Mouse (Mus musculus): Measurements from ENCODE around the gene Ldb3. TPM values are rescaled to one million over a fixed set of nuclear protein-coding genes. Genes with fewer than 3 reads are reported as not detected.

Gene Ldb3
- total RNA-seq, 2 experiments from 2014 or later, result 1,886 to 2,548 TPM

- H3K4me3 ChIP-seq, result peak overlapping the region; percentile 33
- peak overlapping the region; percentile 82 for H3K27ac ChIP-seq
- intact Hi-C loops (cut with DNase I), result no loop called here
- no peak for TF ChIP-seq CTCF (IDR thresholded peaks at IDR 0.05)
- DNase-seq, result no peak
These were observed 22.0 kb downstream of the Ldb3 start for GRCm38 (mm10) chr14:34566530-34566929.

GRCm38 (mm10) chr14:34565711-34566110 is 22.8 kb downstream of the Ldb3 start:
- H3K27ac ChIP-seq, result peak overlapping the region; percentile 82
- intact Hi-C loops (cut with DNase I), result no loop called here
- peak overlapping the region; percentile 33 for H3K4me3 ChIP-seq
- DNase-seq, result peak; percentile 81
- no peak for TF ChIP-seq CTCF (IDR thresholded peaks at IDR 0.05)

GRCm38 (mm10) chr14:34564646-34565045 is 23.8 kb downstream of the Ldb3 start:
- intact Hi-C loops (cut with DNase I), result no loop called here

DNA sequence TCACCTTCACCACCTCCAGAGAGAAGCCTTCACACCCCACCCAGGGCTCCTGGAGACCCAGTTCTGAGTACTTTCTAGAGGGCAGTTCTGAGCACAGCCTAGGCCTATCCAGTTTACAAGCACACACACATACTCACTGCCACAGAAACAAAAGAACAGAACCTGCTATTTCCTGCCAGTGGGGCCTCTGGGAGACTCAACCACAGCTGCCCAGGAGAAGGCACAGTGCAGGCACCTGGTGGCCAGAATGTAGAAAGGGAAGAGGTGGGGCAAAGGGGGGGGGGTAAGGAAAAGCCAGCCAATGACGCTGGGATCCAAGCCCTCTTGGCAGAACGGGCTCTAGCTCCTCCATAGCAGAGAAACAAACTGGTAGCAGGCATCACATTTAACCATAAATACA is 26.1 kb downstream of the Ldb3 start:
- no peak for DNase-seq
- Histone ChIP-seq H3K4me3 (no peak overlapping the region), H3K27ac (peak overlapping the region; percentile 41)
- peak; percentile 24 for TF ChIP-seq CTCF (IDR thresholded peaks at IDR 0.05)
- intact Hi-C loops (cut with DNase I), result no loop called here

More at GRCm38 (mm10) chr14:34564646-34565045, 23.8 kb downstream of the Ldb3 start:
- Histone ChIP-seq H3K4me3 (peak overlapping the region; percentile 33), H3K27ac (peak overlapping the region; percentile 82)
- peak; percentile 68 for DNase-seq
- TF ChIP-seq CTCF (IDR thresholded peaks at IDR 0.05), result no peak

DNA sequence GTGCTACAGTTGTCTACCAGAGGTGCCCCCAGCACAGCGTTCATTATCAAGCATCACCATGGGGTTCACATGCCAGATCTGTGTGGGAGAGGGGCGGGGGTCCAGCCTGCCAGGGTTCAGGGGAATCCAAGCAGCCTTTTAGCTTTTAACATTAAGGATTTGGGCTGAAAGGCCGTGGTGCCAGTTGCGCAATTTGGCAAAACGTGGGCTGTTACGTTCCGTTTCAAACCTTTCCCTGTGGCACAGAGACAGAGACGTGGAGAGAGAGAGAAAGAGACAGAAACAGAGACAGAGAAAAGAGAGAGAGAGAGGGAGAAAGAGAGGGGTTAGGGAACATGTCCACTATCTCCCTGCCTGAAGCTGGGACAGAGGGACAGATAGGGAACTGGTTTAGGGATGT is 26.8 kb downstream of the Ldb3 start:
- no peak overlapping the region for H3K4me3 ChIP-seq
- intact Hi-C loops (cut with DNase I), result no loop called here
- DNase-seq, result no peak
- peak overlapping the region; percentile 41; the same call in 1 of the 2 replicates for H3K27ac ChIP-seq
- no peak for TF ChIP-seq CTCF (IDR thresholded peaks at IDR 0.05)

- DNase-seq, result no peak
- intact Hi-C loops (cut with DNase I), result no loop called here
- Histone ChIP-seq H3K27ac (no peak overlapping the region), H3K4me3 (no peak overlapping the region)
- TF ChIP-seq CTCF (IDR thresholded peaks at IDR 0.05), result no peak
These were observed 29.5 kb downstream of the Ldb3 start for GRCm38 (mm10) chr14:34558947-34559346.

- DNase-seq, result no peak
These were observed 33.3 kb downstream of the Ldb3 start for GRCm38 (mm10) chr14:34555211-34555610.

DNA sequence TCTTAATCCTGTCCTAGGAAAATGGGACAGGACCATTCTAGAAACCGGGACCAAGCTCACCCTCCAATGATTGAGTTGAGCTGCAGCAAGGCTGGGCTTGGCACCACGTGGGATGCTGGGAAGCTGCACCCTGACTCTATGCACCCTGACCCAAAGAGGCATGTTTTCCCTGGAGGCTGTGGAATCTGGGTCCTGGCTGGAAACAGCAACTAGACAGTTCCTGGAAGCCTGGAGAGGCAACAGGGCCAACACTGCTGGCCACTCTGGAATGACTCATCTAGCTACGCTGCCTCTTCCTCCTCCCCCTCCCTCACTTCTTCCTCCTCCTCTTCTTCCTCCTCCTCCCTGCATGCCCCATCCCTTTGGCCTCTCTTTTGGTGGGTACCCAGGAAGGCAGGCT is 34.4 kb downstream of the Ldb3 start:
- no peak for TF ChIP-seq CTCF (IDR thresholded peaks at IDR 0.05)
- intact Hi-C loops (cut with DNase I), result no loop called here
- Histone ChIP-seq H3K4me3 (no peak overlapping the region), H3K27ac (peak overlapping the region; percentile 64)
- DNase-seq, result peak; percentile 67

More at GRCm38 (mm10) chr14:34555211-34555610, 33.3 kb downstream of the Ldb3 start:
- intact Hi-C loops (cut with DNase I), result no loop called here
- H3K4me3 ChIP-seq, result peak overlapping the region; percentile 17; the same call in 1 of the 2 replicates
- TF ChIP-seq CTCF (IDR thresholded peaks at IDR 0.05), result no peak
- H3K27ac ChIP-seq, result peak overlapping the region; percentile 62; the same call in 1 of the 2 replicates

GRCm38 (mm10) chr14:34553470-34553869 is 35.0 kb downstream of the Ldb3 start:
- no peak overlapping the region for H3K4me3 ChIP-seq
- no peak for DNase-seq
- peak overlapping the region; percentile 64 for H3K27ac ChIP-seq
- intact Hi-C loops (cut with DNase I), result no loop called here
- no peak for TF ChIP-seq CTCF (IDR thresholded peaks at IDR 0.05)

DNA sequence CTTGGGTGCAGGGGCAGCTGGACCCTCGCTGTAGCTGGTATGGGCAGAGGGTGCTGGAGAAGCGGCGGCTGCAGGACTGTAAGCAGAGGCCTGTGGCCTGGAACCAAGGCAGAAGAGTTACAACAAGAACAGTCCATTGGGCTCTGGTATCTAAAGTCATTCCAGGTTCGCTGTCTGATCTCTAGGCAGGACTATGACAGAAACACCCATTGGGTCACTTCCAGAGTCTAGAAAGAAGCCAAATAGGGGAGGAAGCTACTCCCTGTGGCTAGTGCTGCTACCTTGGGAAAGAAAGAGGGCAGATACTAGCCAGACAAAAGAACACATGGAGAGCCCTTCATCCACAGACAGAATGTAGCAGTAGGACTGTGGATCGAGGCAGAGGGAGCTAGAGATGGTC is 36.3 kb downstream of the Ldb3 start:
- DNase-seq, result no peak
- TF ChIP-seq CTCF (IDR thresholded peaks at IDR 0.05), result no peak
- intact Hi-C loops (cut with DNase I), result no loop called here
- Histone ChIP-seq H3K27ac (peak overlapping the region; percentile 70), H3K4me3 (peak overlapping the region; percentile 2; the same call in 1 of the 2 replicates)

DNA sequence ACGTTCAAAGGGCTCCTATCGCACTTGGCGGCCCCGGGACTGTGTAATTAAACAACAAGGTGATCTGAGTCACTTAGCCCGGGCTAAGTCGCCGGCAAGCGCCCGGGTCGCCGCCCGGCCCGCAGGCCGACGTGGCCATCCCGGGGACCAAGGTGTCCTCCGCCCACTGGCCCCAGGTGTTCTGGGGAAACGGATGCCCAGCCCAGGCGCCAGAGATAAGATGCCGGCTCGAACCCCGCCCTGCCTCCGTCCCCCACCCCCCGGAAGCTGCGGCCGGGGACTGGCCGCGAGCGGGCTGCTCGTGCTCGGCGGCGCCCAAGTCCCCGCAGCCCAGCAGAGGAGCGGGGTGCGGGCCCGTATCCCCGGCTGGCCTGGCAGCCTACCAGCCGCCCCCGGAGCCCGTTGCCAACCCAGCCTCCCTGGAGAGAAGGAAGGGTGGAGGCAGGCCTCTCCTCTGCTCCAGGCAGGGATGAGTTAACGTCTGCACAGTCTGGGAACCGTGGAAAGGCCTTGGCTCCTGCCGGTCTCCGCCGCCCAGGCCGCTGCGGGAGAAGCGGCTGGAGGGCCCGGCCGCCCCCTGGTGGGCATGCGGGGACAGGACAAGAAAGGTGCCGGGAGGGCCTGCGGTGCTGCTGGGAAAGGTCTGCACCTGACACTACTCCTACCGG is 39.3 kb downstream of the Ldb3 start:
- peak; percentile 92 for DNase-seq
- peak overlapping the region; percentile 92 for H3K27ac ChIP-seq
- peak; percentile 95 for TF ChIP-seq CTCF (IDR thresholded peaks at IDR 0.05)

GRCm38 (mm10) chr14:34548391-34549001 is 40.0 kb downstream of the Ldb3 start:
- Histone ChIP-seq H3K27ac (peak overlapping the region; percentile 92), H3K4me3 (peak overlapping the region; percentile 80)
- intact Hi-C loops (cut with DNase I), result loop anchor here (2.0 to 5.0 kb wide), 3 partner anchors 46 to 106 kb away; partner anchors contain the start of gene Bmpr1a
- TF ChIP-seq CTCF (IDR thresholded peaks at IDR 0.05), result no peak
- peak; percentile 87 for DNase-seq

More for the DNA sequence above, 39.3 kb downstream of the Ldb3 start:
- peak overlapping the region; percentile 80 for H3K4me3 ChIP-seq
- intact Hi-C loops (cut with DNase I), result loop anchor here (2.0 to 5.0 kb wide), 3 partner anchors 47 to 107 kb away; partner anchors contain the start of gene Bmpr1a

DNA sequence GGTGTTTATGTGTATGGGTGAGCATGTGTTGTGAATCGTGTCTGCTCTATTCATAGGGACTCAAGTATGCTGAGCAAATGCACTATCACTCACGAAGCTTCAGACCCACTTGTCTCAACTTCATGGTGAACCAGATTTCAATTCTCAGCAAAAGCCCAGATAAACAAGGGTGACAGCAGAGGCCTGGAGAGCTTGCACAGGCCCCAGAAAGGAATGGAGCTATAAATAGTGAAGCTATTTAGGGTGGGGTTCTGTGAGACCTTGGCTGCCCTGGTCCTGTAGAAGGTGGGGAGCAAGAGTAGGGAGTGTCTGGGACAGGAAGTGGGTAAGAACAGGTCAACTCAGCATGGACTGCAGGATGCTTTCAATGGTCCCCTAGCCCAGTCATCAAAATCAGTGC is 43.9 kb downstream of the Ldb3 start:
- no peak for DNase-seq
- intact Hi-C loops (cut with DNase I), result no loop called here
- Histone ChIP-seq H3K27ac (peak overlapping the region; percentile 89), H3K4me3 (no peak overlapping the region; the same call in 1 of the 2 replicates)
- no peak for TF ChIP-seq CTCF (IDR thresholded peaks at IDR 0.05)

Measured in gastrocnemius, adult 2 months (tissue).